ENCODE assay signal across 12 mouse cellular contexts in genomic region chr4:86406501-86407199, GRCm38 (mm10).
A peak's percentile ranks its signal among the peaks of the same experiment; 100 is the strongest.
DNase-seq lines count a peak whose midpoint lies in the region; ATAC-seq lines count a peak whose summit lies in the region.
"Had no signal": no experiment of that assay in that cellular context is flagged by ENCODE, and none has a peak within 500 bp of the region (broad histone marks: within the 10 kb centered on the region; RNA-seq: fewer than 3 reads in every experiment).

No protein-coding gene starts in this region.

- H3K27me3 ChIP-seq in intestine, embryonic 14.5 days (replicated peaks; ENCODE audit: control insufficient read depth, insufficient read depth, low read length) = no peaks in the 10 kb centered on the region
- no peaks in the 10 kb centered on the region for H3K27me3 ChIP-seq in intestine, embryonic 16.5 days (replicated peaks; ENCODE audit: control insufficient read depth, insufficient read depth, low read length)
- no peaks in the 10 kb centered on the region for H3K27me3 ChIP-seq in embryonic facial prominence, embryonic 10.5 days (replicated peaks; ENCODE audit: low read depth, poor library complexity, severe bottlenecking)
- H3K27me3 ChIP-seq in limb, embryonic 11.5 days (ENCODE audit: control insufficient read depth, insufficient read depth, low read length) = no peaks in the 10 kb centered on the region
- H3K27me3 ChIP-seq: CH12.LX had no signal

- 25% methylated on average over 7 of the region's 7 CpGs for WGBS in intestine, embryonic 14.5 days
- WGBS in intestine, embryonic 16.5 days = 45% methylated on average over 7 of the region's 7 CpGs
- 63% methylated on average over 7 of the region's 7 CpGs for WGBS in embryonic facial prominence, embryonic 10.5 days
- 55% methylated on average over 7 of the region's 7 CpGs for WGBS in limb, embryonic 11.5 days

- 0 out of 2 replicates have a peak, but pooled peaks have one; percentile 36 for ATAC-seq in intestine, embryonic 14.5 days (replicated peaks; ENCODE audit: low FRiP score, low TSS enrichment, low read depth)
- no peak for ATAC-seq in intestine, embryonic 16.5 days
- ATAC-seq in limb, embryonic 11.5 days (ENCODE audit: insufficient number of reproducible peaks, low FRiP score, low TSS enrichment, low read depth) = peak; percentile 35; the same call in 1 of the 2 replicates
- ATAC-seq: intestine, postnatal 0 days had no signal

- no peak overlapping the region for H3K4me2 ChIP-seq in intestine, embryonic 14.5 days (ENCODE audit: low read length)
- no peak overlapping the region for H3K4me2 ChIP-seq in intestine, embryonic 16.5 days (ENCODE audit: low read depth, low read length)
- no peak overlapping the region for H3K4me2 ChIP-seq in limb, embryonic 11.5 days (ENCODE audit: low read depth, severe bottlenecking)

- H3K4me1 ChIP-seq in intestine, embryonic 14.5 days (replicated peaks; ENCODE audit: control insufficient read depth, insufficient read depth, low read length) = peaks cover 14% of the 10 kb centered on the region
- H3K4me1 ChIP-seq in intestine, embryonic 16.5 days (ENCODE audit: control insufficient read depth, insufficient read depth, low read length) = peaks cover 3% of the 10 kb centered on the region; the same call in 1 of the 2 replicates
- peaks cover 21% of the 10 kb centered on the region for H3K4me1 ChIP-seq in embryonic facial prominence, embryonic 10.5 days
- H3K4me1 ChIP-seq in limb, embryonic 11.5 days (ENCODE audit: control insufficient read depth, insufficient read depth, low read length) = peaks cover 15% of the 10 kb centered on the region

- no peak overlapping the region for H3K9ac ChIP-seq in intestine, embryonic 14.5 days (ENCODE audit: low read length)
- no peak overlapping the region for H3K9ac ChIP-seq in intestine, embryonic 16.5 days (ENCODE audit: low read depth, low read length)
- H3K9ac ChIP-seq in limb, embryonic 11.5 days (ENCODE audit: low read length) = no peak overlapping the region

- H3K9me3 ChIP-seq in intestine, embryonic 14.5 days (ENCODE audit: control insufficient read depth, low read length) = no peaks in the 10 kb centered on the region
- no peaks in the 10 kb centered on the region for H3K9me3 ChIP-seq in intestine, embryonic 16.5 days (ENCODE audit: control insufficient read depth, low read length)
- no peaks in the 10 kb centered on the region for H3K9me3 ChIP-seq in embryonic facial prominence, embryonic 10.5 days
- H3K9me3 ChIP-seq in limb, embryonic 11.5 days (ENCODE audit: control insufficient read depth, low read length) = no peaks in the 10 kb centered on the region

- H3K27ac ChIP-seq in intestine, embryonic 14.5 days (ENCODE audit: low read depth) = peak overlapping the region; percentile 22; the same call in 1 of the 2 replicates
- no peak overlapping the region for H3K27ac ChIP-seq in intestine, embryonic 16.5 days (ENCODE audit: low read length)
- peak overlapping the region; percentile 71 for H3K27ac ChIP-seq in embryonic facial prominence, embryonic 10.5 days (replicated peaks)
- peak overlapping the region; percentile 42; the same call in 1 of the 2 replicates for H3K27ac ChIP-seq in limb, embryonic 11.5 days (replicated peaks; ENCODE audit: low read depth, low read length)

- DNase-seq in intestine, embryonic 14.5 days (ENCODE audit: low spot score) = no peak
- DNase-seq in R1 (ENCODE audit: low read depth, low spot score) = peak; percentile 30
- DNase-seq in embryonic facial prominence, embryonic 10.5 days (ENCODE audit: low spot score) = peak; percentile 74
- peak; percentile 70 for DNase-seq in limb, embryonic 11.5 days (ENCODE audit: low spot score)
- DNase-seq in thymus, postnatal 4 days = no peak
- no peak for DNase-seq in B cell, adult 2 months
- DNase-seq: adrenal gland, postnatal 25 days; cerebellum, adult 2 months; lung, postnatal 14 days had no signal

- no peak overlapping the region for H3K4me3 ChIP-seq in intestine, embryonic 14.5 days (ENCODE audit: low read depth, low read length)
- H3K4me3 ChIP-seq in intestine, embryonic 16.5 days (ENCODE audit: low read length) = no peak overlapping the region
- H3K4me3 ChIP-seq in embryonic facial prominence, embryonic 10.5 days = no peak overlapping the region
- no peak overlapping the region for H3K4me3 ChIP-seq in limb, embryonic 11.5 days (ENCODE audit: low read depth, low read length)

- H3K36me3 ChIP-seq in intestine, embryonic 14.5 days (ENCODE audit: control insufficient read depth, insufficient read depth, low read length) = no peaks in the 10 kb centered on the region
- H3K36me3 ChIP-seq in intestine, embryonic 16.5 days (ENCODE audit: control insufficient read depth, insufficient read depth, low read length) = no peaks in the 10 kb centered on the region
- no peaks in the 10 kb centered on the region for H3K36me3 ChIP-seq in embryonic facial prominence, embryonic 10.5 days (replicated peaks)
- H3K36me3 ChIP-seq in limb, embryonic 11.5 days (ENCODE audit: control insufficient read depth, insufficient read depth, low read length) = no peaks in the 10 kb centered on the region

Comparison
In these comparisons a context has a peak if more than half of its experiments do, and no peak if none do; other contexts are left out.
1. DNase-seq: peak in R1 (single experiment), embryonic facial prominence, embryonic 10.5 days (single experiment) and limb, embryonic 11.5 days (single experiment); none in intestine, embryonic 14.5 days (single experiment), thymus, postnatal 4 days (single experiment) and B cell, adult 2 months (0 of 2).